Mouse (Mus musculus) ES-Bruce4 (cell line): ENCODE results near the gene Cped1. TPM values are rescaled to one million over a fixed set of nuclear protein-coding genes. Genes with fewer than 3 reads are reported as not detected.

ENCODE experiments used
- H3K27ac ChIP-seq: 2 replicates; pipeline ENCODE4 v1.5.1; 2012; ENCODE audit warnings: low read length, inconsistent platforms; ENCODE audit not compliant: insufficient read depth
- H3K27me3 ChIP-seq: 2 replicates; pipeline ENCODE4 v1.6.1; 2012; ENCODE audit warnings: mild to moderate bottlenecking, low read length, inconsistent platforms; ENCODE audit not compliant: control insufficient read depth, poor library complexity, insufficient read depth, severe bottlenecking
- H3K36me3 ChIP-seq: 2 replicates; pipeline ENCODE4 v1.6.1; 2012; ENCODE audit warnings: inconsistent platforms, mild to moderate bottlenecking, low read length, moderate library complexity; ENCODE audit not compliant: control insufficient read depth, poor library complexity, insufficient read depth, severe bottlenecking
- H3K4me1 ChIP-seq: one replicate; pipeline ENCODE4 v1.8.1; 2011; ENCODE audit warnings: low read length; ENCODE audit not compliant: control insufficient read depth, insufficient read depth
- H3K4me3 ChIP-seq: 2 replicates; pipeline ENCODE4 v1.5.1; 2011; ENCODE audit warnings: low read depth, mild to moderate bottlenecking, low read length
- H3K9ac ChIP-seq: 2 replicates; pipeline ENCODE4 v1.6.1; 2012; ENCODE audit warnings: low read depth, mild to moderate bottlenecking, inconsistent platforms; ENCODE audit not compliant: poor library complexity, severe bottlenecking
- H3K9me3 ChIP-seq: replicated peaks from 2 replicates; pipeline ENCODE4 v1.6.1; 2012; ENCODE audit warnings: mild to moderate bottlenecking, low read length, inconsistent platforms; ENCODE audit not compliant: control insufficient read depth, poor library complexity, insufficient read depth, severe bottlenecking
- CTCF ChIP-seq: IDR thresholded peaks from one replicate; pipeline ENCODE4 v1.8.1; 2011; ENCODE audit warnings: low read depth, low read length
- EP300 ChIP-seq: IDR thresholded peaks from 2 replicates; pipeline ENCODE4 v1.6.1; 2011; ENCODE audit warnings: low read depth, low read length; ENCODE audit not compliant: insufficient read depth
- POLR2A ChIP-seq: IDR thresholded peaks from one replicate; pipeline ENCODE4 v1.8.1; 2011; ENCODE audit warnings: low read length; ENCODE audit not compliant: insufficient read depth
- polyA plus RNA-seq: library from polyadenylated mRNA; stranded (reverse); fragments of >200 nt; gene quantifications from 2 replicates; pipeline ENCODE4 v1.2.4, GENCODE M21; 2011; ENCODE audit warnings: low read depth; ENCODE audit not compliant: missing spikeins, insufficient read depth, insufficient read length

The Cped1 gene
- polyA plus RNA-seq, 1 experiment, result 0.90 TPM

DNA sequence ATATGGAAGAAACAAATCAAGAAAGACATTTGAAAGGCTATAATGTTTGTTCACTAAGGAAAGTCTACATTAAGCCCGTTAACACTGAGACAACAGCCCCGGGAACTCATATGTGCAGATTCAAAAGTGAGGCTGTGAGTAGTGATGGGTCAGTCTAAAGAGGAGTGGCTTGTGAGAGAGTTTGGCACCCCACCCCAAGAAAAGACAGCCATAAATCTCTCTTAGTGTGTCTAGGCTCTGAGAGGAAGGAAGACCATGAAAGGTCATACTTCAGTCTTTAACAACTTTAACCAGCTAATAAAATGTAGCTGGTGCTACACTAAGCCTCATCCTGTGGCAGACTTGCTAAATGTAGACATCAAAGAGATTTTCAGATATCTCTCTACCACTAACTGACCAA lies 61.4 kb downstream of the Cped1 start:
- TF ChIP-seq CTCF (no peak), POLR2A (no peak), EP300 (no peak)
- no peak overlapping the region for H3K4me3 ChIP-seq

DNA sequence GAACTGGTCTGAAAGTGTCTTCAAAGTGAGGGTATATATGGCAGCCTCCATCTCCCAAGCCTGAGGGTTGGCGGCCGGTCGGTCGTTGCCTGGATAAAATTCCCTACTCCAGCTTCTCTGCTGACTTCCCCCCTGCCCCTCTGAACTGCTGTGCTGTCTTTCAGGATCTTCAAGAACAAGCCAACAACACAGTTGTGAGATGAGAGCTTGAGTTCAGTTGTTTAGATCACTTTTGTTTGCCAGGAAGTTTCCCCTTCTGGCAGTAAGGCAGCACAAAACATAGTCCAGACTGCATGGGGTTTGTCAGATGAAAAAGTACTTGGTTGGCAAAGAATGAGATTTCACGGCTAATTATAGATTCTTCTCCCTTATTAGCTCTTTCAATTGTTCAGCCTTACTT lies 63.4 kb downstream of the Cped1 start:
- H3K27ac ChIP-seq, result no peak overlapping the region
- H3K27me3 ChIP-seq, result no peaks in the 10 kb centered on the region; the same call in 1 of the 2 replicates

More for the DNA sequence above, 61.4 kb downstream of the Cped1 start:
- Histone ChIP-seq H3K9me3 (no peaks in the 10 kb centered on the region), H3K27me3 (no peaks in the 10 kb centered on the region; the same call in 1 of the 2 replicates), H3K36me3 (no peaks in the 10 kb centered on the region), H3K27ac (no peak overlapping the region), H3K4me1 (no peaks in the 10 kb centered on the region), H3K9ac (no peak overlapping the region)

DNA sequence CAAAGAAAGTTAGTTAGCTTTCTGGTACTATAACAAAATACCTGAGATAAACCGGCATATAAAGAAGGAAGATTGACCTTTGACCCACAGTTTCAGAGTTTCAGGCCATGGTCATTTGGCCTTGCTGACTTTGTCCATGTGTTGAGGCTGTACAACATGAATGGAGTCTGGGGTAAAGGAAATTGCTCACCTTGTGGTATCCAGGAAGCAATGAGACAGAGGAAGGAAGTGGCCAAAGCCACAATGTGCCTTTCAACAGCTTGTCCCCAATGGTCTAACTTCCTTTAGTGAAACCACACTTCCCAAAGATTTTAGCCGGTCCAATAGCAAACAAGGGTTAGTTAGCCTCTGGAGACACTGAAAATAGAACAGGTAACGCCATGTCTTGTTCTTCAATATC lies 65.8 kb downstream of the Cped1 start:
- H3K27me3 ChIP-seq, result no peaks in the 10 kb centered on the region
- no peak overlapping the region for H3K27ac ChIP-seq
- no peaks in the 10 kb centered on the region for H3K9me3 ChIP-seq
- H3K9ac ChIP-seq, result no peak overlapping the region
- TF ChIP-seq EP300, result no peak
- TF ChIP-seq CTCF, result no peak
- TF ChIP-seq POLR2A, result no peak
- no peak overlapping the region for H3K4me3 ChIP-seq
- H3K36me3 ChIP-seq, result no peaks in the 10 kb centered on the region
- no peaks in the 10 kb centered on the region for H3K4me1 ChIP-seq

More for the DNA sequence above, 63.4 kb downstream of the Cped1 start:
- Histone ChIP-seq H3K36me3 (no peaks in the 10 kb centered on the region), H3K4me3 (no peak overlapping the region), H3K9me3 (no peaks in the 10 kb centered on the region), H3K4me1 (no peaks in the 10 kb centered on the region), H3K9ac (no peak overlapping the region)
- TF ChIP-seq EP300, result no peak

DNA sequence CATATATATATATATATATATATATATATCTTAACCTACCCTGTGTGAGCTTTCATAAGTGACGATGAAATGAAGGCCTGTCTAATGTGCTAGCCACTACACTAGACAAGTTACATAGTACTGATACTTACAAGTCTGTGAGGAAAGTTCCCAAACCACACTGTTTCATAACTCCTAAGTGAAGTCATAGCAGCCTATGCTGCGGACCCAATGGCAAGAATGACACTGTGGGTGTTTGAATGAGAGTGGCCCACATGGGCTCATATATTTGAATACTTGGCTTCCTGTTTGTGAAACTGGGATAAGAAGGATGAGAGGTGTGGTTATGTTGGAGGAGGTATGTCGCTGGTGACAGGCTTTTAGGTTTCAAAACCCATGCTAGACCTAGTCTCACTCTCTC lies 67.3 kb downstream of the Cped1 start:
- Histone ChIP-seq H3K4me1 (no peaks in the 10 kb centered on the region), H3K4me3 (no peak overlapping the region), H3K9me3 (no peaks in the 10 kb centered on the region), H3K27me3 (no peaks in the 10 kb centered on the region), H3K27ac (no peak overlapping the region), H3K36me3 (no peaks in the 10 kb centered on the region), H3K9ac (no peak overlapping the region)
- TF ChIP-seq EP300 (no peak), CTCF (no peak), POLR2A (no peak)

DNA sequence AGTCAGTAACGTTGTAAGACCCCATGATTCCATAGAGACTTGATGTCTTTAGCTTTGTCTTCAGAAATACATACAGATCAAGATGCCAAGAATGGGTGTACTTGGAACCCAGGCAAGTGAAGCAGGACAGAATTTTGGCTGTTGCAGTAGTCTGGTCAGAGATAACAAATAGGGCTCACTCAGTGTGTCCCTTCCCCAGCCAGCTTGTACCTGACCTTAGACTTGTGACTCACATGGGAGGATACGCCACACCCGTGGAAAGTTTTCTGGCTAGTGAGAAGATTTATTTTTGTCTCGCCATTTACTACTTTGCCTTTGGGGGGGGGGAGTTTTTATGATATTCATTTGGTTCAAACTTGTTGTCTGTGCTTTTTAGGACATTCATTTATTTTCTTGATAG lies 78.6 kb downstream of the Cped1 start:
- no peaks in the 10 kb centered on the region for H3K36me3 ChIP-seq

DNA sequence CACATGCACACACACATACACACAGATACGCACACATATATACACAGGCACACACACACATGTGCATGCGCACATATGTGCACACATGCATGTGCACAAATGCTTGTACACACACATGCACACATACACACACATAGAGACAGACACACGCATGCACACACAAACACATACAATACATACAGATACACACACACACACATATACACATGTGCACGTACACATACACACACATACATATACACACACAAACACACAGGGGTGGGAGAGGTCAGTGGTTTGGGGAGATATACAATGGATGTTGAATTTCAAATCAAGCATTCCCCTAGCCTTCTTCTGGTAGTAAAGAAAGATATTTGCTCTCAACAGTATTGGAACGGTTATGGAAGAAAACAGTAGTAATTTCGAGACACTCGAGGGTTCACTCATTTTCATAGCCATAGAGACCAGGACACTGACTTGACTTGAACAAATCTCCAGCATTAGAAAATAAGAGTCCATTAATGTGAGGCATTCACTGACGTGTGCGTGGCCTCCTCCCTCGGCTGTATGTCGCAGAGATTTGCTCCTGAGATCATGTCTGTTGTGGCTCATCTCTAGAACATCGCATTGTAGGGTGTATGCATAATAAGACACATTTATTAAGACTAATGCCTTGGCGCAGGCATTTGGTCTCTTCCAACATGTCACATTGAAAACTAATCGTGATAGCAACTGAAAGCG lies 85.0 kb downstream of the Cped1 start:
- no peaks in the 10 kb centered on the region for H3K36me3 ChIP-seq
- no peaks in the 10 kb centered on the region for H3K27me3 ChIP-seq
- H3K4me3 ChIP-seq, result no peak overlapping the region
- no peak overlapping the region for H3K9ac ChIP-seq
- no peak overlapping the region for H3K27ac ChIP-seq
- no peaks in the 10 kb centered on the region for H3K4me1 ChIP-seq
- no peaks in the 10 kb centered on the region for H3K9me3 ChIP-seq
- TF ChIP-seq POLR2A (no peak), CTCF (no peak), EP300 (no peak)

More for the DNA sequence above, 78.6 kb downstream of the Cped1 start:
- Histone ChIP-seq H3K4me1 (no peaks in the 10 kb centered on the region), H3K9ac (no peak overlapping the region), H3K4me3 (no peak overlapping the region), H3K27me3 (no peaks in the 10 kb centered on the region), H3K9me3 (no peaks in the 10 kb centered on the region), H3K27ac (no peak overlapping the region)
- TF ChIP-seq POLR2A (no peak), CTCF (no peak), EP300 (no peak)
